Mouse (Mus musculus): ENCODE results near the gene Igf1r. TPM values are rescaled to one million over a fixed set of nuclear protein-coding genes. Genes with fewer than 3 reads are reported as not detected.

The Igf1r gene
- polyA plus RNA-seq, 1 experiment: 2.7 TPM

DNA sequence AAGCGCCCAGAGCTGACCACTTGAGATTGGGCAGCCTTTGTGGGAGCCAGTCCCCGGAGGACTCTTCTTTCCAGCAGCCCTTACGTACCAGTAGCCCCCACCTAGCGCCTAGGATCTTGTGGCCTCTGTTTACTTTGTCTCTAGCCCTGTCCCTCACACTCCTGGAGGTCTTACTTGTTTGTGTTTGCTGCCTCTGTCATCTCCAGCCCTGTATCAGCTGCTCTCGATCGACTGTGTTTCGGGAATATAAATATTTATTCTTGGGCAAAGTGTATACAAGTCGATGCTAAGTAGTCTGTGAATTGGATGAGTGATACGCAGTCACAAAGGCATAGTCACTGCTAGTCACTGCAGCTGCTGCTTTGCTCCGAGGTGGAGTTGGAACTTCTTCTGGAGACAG, 147.8 kb downstream of the Igf1r start:
- H3K4me3 ChIP-seq (ENCODE audit: extremely low read depth, insufficient read depth, insufficient read length): no peak overlapping the region
- H3K36me3 ChIP-seq (ENCODE audit: control insufficient read depth, insufficient read depth, low read length): no peaks in the 10 kb centered on the region
- no peak for DNase-seq (ENCODE audit: low read depth in 1 of 2, low spot score in 2 of 2)
- H3K27me3 ChIP-seq (ENCODE audit: control insufficient read depth, insufficient read depth, low read length): no peaks in the 10 kb centered on the region
- TF ChIP-seq POLR2A (IDR thresholded peaks at IDR 0.05; ENCODE audit: low read depth, low read length) (no peak), CTCF (IDR thresholded peaks at IDR 0.05; ENCODE audit: extremely low read depth, insufficient read depth, insufficient read length, insufficient replicate concordance) (no peak)
- no peak overlapping the region for H3K27ac ChIP-seq (ENCODE audit: insufficient read depth, low read length)
- peaks cover 5% of the 10 kb centered on the region; the same call in 1 of the 2 replicates for H3K4me1 ChIP-seq (ENCODE audit: control insufficient read depth, insufficient read depth, insufficient read length)
- 89% methylated on average over 10 of the region's 10 CpGs for WGBS

DNA sequence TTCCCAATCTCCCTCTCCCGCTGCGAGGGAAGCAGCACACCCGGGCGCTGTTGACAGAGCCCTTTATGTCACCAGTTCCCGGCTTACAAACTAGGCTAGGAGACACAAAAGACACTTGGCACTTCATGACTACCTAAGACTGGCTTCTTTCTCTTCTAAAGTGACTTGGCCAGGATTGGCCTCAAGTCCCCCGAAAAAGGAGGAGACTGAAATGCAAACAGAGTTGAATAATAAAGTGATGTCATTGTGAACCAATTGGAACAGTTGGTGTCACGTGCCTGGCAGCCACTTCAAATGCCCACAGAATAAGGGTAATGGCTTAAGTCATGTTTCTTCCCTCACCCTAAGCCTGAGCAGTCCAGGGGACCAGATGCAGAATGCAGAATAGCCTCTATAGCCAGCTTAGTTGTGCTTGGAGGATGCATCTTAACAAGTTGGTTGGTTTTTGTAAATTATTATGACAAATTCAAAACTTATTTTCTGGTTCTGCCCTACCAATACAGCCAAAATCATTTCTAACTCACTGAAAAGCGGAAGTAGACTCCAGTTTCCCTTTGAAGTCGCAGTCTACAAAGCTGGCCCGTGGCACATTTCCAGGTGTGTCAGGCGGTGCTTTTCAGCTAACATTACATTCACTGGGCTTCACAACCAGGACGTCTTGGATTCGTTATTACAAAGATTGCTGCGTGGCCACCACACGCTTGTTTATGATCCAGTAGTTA, 150.0 kb downstream of the Igf1r start:
- DNase-seq (ENCODE audit: low read depth in 1 of 2, low spot score in 2 of 2): peak; percentile 15 to 32
- Histone ChIP-seq H3K4me3 (ENCODE audit: extremely low read depth, insufficient read depth, insufficient read length) (no peak overlapping the region), H3K36me3 (ENCODE audit: control insufficient read depth, insufficient read depth, low read length) (no peaks in the 10 kb centered on the region), H3K4me1 (ENCODE audit: control insufficient read depth, insufficient read depth, insufficient read length) (peaks cover 5% of the 10 kb centered on the region; the same call in 1 of the 2 replicates), H3K27me3 (ENCODE audit: control insufficient read depth, insufficient read depth, low read length) (no peaks in the 10 kb centered on the region), H3K27ac (ENCODE audit: insufficient read depth, low read length) (no peak overlapping the region; the same call in 1 of the 2 replicates)
- 44% methylated on average over 15 of the region's 15 CpGs for WGBS
- TF ChIP-seq CTCF (IDR thresholded peaks at IDR 0.05; ENCODE audit: extremely low read depth, insufficient read depth, insufficient read length, insufficient replicate concordance) (no peak), POLR2A (IDR thresholded peaks at IDR 0.05; ENCODE audit: low read depth, low read length) (no peak)

DNA sequence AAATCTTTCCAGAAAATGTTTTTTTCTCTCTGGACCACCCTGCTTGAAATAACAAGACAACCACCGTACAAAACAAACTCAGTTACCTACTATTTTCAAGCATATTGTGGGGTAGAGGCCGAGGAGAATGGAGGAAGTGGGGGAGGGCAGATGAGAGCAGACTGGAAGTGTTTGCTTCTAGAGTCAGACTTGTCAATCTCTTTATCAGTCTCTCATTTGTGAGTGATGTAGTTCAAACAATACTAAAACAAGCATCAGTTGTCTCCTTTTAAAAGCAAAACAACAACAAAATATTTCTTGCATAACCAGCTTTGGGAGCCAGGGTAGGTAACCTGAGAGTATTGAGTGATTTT, 150.5 kb downstream of the Igf1r start:
- no peak overlapping the region for H3K4me3 ChIP-seq (ENCODE audit: extremely low read depth, insufficient read depth, insufficient read length)
- H3K27me3 ChIP-seq (ENCODE audit: control insufficient read depth, insufficient read depth, low read length): no peaks in the 10 kb centered on the region
- no peak overlapping the region; the same call in 1 of the 2 replicates for H3K27ac ChIP-seq (ENCODE audit: insufficient read depth, low read length)
- TF ChIP-seq CTCF (IDR thresholded peaks at IDR 0.05; ENCODE audit: extremely low read depth, insufficient read depth, insufficient read length, insufficient replicate concordance) (no peak), POLR2A (IDR thresholded peaks at IDR 0.05; ENCODE audit: low read depth, low read length) (no peak)
- H3K4me1 ChIP-seq (ENCODE audit: control insufficient read depth, insufficient read depth, insufficient read length): peaks cover 5% of the 10 kb centered on the region; the same call in 1 of the 2 replicates
- DNase-seq (ENCODE audit: low read depth in 1 of 2, low spot score in 2 of 2): no peak
- WGBS: 8% methylated on average over 2 of the region's 2 CpGs
- no peaks in the 10 kb centered on the region for H3K36me3 ChIP-seq (ENCODE audit: control insufficient read depth, insufficient read depth, low read length)

DNA sequence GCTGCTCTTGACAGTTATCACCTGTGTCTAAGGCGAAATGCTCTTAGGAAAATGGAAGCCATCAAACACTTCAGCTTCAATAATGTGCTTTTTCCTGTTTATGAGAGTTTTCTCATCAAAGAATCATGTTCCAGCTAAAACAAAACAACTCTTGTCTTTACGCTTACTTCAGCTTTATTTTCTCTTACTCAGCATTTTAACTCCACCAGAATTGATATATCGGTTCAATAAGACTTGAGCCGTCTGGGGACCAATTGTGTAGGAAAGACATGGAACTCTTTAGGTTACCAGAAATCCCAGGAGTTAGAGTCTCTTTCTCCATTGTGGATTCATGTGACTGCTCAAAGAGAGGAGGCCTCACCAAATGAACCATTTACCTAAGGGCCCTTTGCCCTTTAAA, 158.9 kb downstream of the Igf1r start:
- DNase-seq (ENCODE audit: low read depth in 1 of 2, low spot score in 2 of 2): no peak
- TF ChIP-seq CTCF (IDR thresholded peaks at IDR 0.05; ENCODE audit: extremely low read depth, insufficient read depth, insufficient read length, insufficient replicate concordance): no peak
- TF ChIP-seq POLR2A (IDR thresholded peaks at IDR 0.05; ENCODE audit: low read depth, low read length): no peak
- H3K27ac ChIP-seq (ENCODE audit: insufficient read depth, low read length): no peak overlapping the region
- no peaks in the 10 kb centered on the region for H3K36me3 ChIP-seq (ENCODE audit: control insufficient read depth, insufficient read depth, low read length)
- H3K4me1 ChIP-seq (ENCODE audit: control insufficient read depth, insufficient read depth, insufficient read length): no peaks in the 10 kb centered on the region
- 91% methylated on average over 4 of the region's 4 CpGs for WGBS
- no peak overlapping the region for H3K4me3 ChIP-seq (ENCODE audit: extremely low read depth, insufficient read depth, insufficient read length)
- H3K27me3 ChIP-seq (ENCODE audit: control insufficient read depth, insufficient read depth, low read length): no peaks in the 10 kb centered on the region

DNA sequence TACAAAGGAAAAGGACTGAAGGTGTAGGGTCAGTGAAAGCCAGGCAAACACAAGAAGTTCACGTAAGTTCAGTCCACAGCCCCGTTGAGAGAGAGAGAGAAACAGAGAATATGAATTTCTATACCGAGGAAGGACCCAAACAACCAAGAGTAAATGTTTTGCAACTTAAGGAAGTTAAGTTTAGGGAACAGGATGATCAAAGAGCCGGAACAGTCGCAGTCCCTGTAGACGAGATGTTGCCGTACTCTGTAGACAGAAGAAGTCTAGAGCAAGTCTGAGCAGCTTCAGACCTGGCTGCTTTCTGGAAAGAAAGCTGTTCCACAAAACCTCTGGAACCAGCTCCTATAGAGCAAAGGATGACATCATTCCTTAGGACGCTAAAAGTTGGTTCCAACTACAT, 160.0 kb downstream of the Igf1r start:
- no peaks in the 10 kb centered on the region for H3K4me1 ChIP-seq (ENCODE audit: control insufficient read depth, insufficient read depth, insufficient read length)
- WGBS: 49% methylated on average over 8 of the region's 8 CpGs
- TF ChIP-seq CTCF (IDR thresholded peaks at IDR 0.05; ENCODE audit: extremely low read depth, insufficient read depth, insufficient read length, insufficient replicate concordance) (no peak), POLR2A (IDR thresholded peaks at IDR 0.05; ENCODE audit: low read depth, low read length) (no peak)
- no peak overlapping the region for H3K4me3 ChIP-seq (ENCODE audit: extremely low read depth, insufficient read depth, insufficient read length)
- no peaks in the 10 kb centered on the region for H3K27me3 ChIP-seq (ENCODE audit: control insufficient read depth, insufficient read depth, low read length)
- H3K36me3 ChIP-seq (ENCODE audit: control insufficient read depth, insufficient read depth, low read length): no peaks in the 10 kb centered on the region
- no peak for DNase-seq (ENCODE audit: low read depth in 1 of 2, low spot score in 2 of 2)
- H3K27ac ChIP-seq (ENCODE audit: insufficient read depth, low read length): no peak overlapping the region

- Histone ChIP-seq H3K27ac (ENCODE audit: insufficient read depth, low read length) (no peak overlapping the region), H3K4me3 (ENCODE audit: extremely low read depth, insufficient read depth, insufficient read length) (no peak overlapping the region), H3K27me3 (ENCODE audit: control insufficient read depth, insufficient read depth, low read length) (no peaks in the 10 kb centered on the region), H3K36me3 (ENCODE audit: control insufficient read depth, insufficient read depth, low read length) (no peaks in the 10 kb centered on the region), H3K4me1 (ENCODE audit: control insufficient read depth, insufficient read depth, insufficient read length) (no peaks in the 10 kb centered on the region)
- DNase-seq (ENCODE audit: low read depth in 1 of 2, low spot score in 2 of 2): no peak
- TF ChIP-seq POLR2A (IDR thresholded peaks at IDR 0.05; ENCODE audit: low read depth, low read length) (no peak), CTCF (IDR thresholded peaks at IDR 0.05; ENCODE audit: extremely low read depth, insufficient read depth, insufficient read length, insufficient replicate concordance) (no peak)
- 91% methylated on average over 5 of the region's 5 CpGs for WGBS
Observed at GRCm38 (mm10) chr7:68114364-68114763, 161.7 kb downstream of the Igf1r start.

DNA sequence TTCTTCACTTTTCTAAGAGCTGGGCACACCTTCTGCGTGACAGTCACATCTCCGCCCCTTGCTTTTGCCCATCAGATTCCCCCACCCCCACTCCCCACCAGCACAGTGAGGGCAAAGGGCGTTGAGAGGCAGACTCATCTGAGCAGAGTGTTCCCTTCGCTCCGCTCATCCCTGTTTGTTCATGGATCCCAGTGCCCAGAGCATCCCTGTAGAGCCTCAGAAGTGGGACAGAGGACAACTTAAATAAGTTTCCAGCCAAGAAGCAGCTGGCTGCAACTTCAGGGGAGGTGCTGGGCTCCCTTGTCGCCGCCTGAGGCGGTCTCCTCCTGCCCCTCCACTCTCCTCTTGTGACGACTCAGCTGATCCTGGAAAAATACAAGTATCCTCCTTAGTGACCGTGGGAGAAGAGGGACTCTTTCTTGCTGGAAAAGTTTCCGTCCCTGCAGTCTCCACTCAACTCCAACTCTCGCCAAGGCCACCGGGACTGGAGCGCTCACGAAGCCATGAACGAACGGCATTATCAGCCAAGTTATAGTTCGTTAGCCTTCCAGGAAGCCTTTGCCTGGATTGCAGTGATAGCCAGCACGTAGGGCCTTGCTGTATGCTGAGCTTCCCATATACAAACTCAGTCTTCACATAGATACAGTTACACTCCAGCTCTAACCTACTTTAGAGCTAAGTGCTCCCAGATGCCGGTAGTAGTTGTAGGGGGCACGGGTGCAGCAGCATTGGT, 162.5 kb downstream of the Igf1r start:
- DNase-seq (ENCODE audit: low read depth in 1 of 2, low spot score in 2 of 2): no peak
- WGBS: 83% methylated on average over 21 of the region's 21 CpGs
- Histone ChIP-seq H3K27me3 (ENCODE audit: control insufficient read depth, insufficient read depth, low read length) (no peaks in the 10 kb centered on the region), H3K4me1 (ENCODE audit: control insufficient read depth, insufficient read depth, insufficient read length) (no peaks in the 10 kb centered on the region), H3K36me3 (ENCODE audit: control insufficient read depth, insufficient read depth, low read length) (no peaks in the 10 kb centered on the region), H3K27ac (ENCODE audit: insufficient read depth, low read length) (no peak overlapping the region), H3K4me3 (ENCODE audit: extremely low read depth, insufficient read depth, insufficient read length) (no peak overlapping the region)
- TF ChIP-seq CTCF (IDR thresholded peaks at IDR 0.05; ENCODE audit: extremely low read depth, insufficient read depth, insufficient read length, insufficient replicate concordance): no peak
- TF ChIP-seq POLR2A (IDR thresholded peaks at IDR 0.05; ENCODE audit: low read depth, low read length): no peak

All from spleen, adult 2 months (tissue).